Mouse (Mus musculus): ENCODE measurements around the gene Lrat. TPM values are rescaled to one million over a fixed set of nuclear protein-coding genes. Genes with fewer than 3 reads are reported as not detected.

Gene Lrat
- total RNA-seq, 2 experiments from 2014 or later = not detected

Other genes starting within 250 kb of the Lrat start
- gene Rbm46, start 27.5 kb downstream of the Lrat start, total RNA-seq (2021) = not detected
- gene Fgg, start 103.8 kb upstream of the Lrat start, total RNA-seq (2021) = under 1 TPM in 1 of 2 experiments, not detected in 1; 0.36 TPM
- gene Fga, start 122.1 kb upstream of the Lrat start, total RNA-seq (2021) = under 1 TPM in 1 of 2 experiments, not detected in 1; 0.59 TPM
- gene Fgb, start 145.9 kb upstream of the Lrat start, total RNA-seq (2021) = under 1 TPM in 1 of 2 experiments, not detected in 1; 0.20 TPM
- 10 to 100 TPM; 20.6 to 22.5 TPM for gene Plrg1, start 151.5 kb upstream of the Lrat start, total RNA-seq (2021)
- gene Dchs2, start 224.0 kb upstream of the Lrat start, total RNA-seq (2021) = under 1 TPM; 0.64 to 0.99 TPM

Measured in gastrocnemius, postnatal 36 days (tissue).